Mouse (Mus musculus) hindbrain, embryonic 14.5 days (tissue): ENCODE measurements around the gene Lmntd2. TPM values are rescaled to one million over a fixed set of nuclear protein-coding genes. Genes with fewer than 3 reads are reported as not detected.
"Not testable (repeated sequence)": the region's sequence is repeated elsewhere in the genome, so short reads cannot be mapped to it uniquely, and the experiment has no call there.

Source experiments
- ATAC-seq: fragments of 200-750 bp; cut with Nextera tagmentation; 2 replicates; pipeline ENCODE4 v1.8.0; 2017; ENCODE audit warnings: moderate number of reproducible peaks, mild to moderate bottlenecking, moderate TSS enrichment, moderate library complexity; ENCODE audit not compliant: low FRiP score
- DNase-seq: peaks from one replicate; pipeline ENCODE4 v3.0.0-alpha.2; 2015; ENCODE audit warnings: low spot score
- H3K27ac ChIP-seq: fragments of 300-500 bp; sonication (generic); 2 replicates; pipeline ENCODE4 v1.5.1; 2014; ENCODE audit warnings: mild to moderate bottlenecking, moderate library complexity
- H3K27me3 ChIP-seq: fragments of 300-500 bp; sonication (generic); 2 replicates; pipeline ENCODE4 v1.6.1; 2014; ENCODE audit warnings: mild to moderate bottlenecking, low read length, mixed read lengths; ENCODE audit not compliant: control insufficient read depth, insufficient read depth
- H3K36me3 ChIP-seq: fragments of 300-500 bp; sonication (generic); replicated peaks from 2 replicates; pipeline ENCODE4 v1.6.1; 2014; ENCODE audit not compliant: control insufficient read depth, insufficient read depth
- H3K4me1 ChIP-seq: fragments of 300-500 bp; sonication (generic); replicated peaks from 2 replicates; pipeline ENCODE4 v1.6.1; 2014; ENCODE audit warnings: antibody characterized with exemption, low read length, mixed read lengths; ENCODE audit not compliant: control insufficient read depth, insufficient read depth
- H3K4me2 ChIP-seq: fragments of 300-500 bp; sonication (generic); replicated peaks from 2 replicates; pipeline ENCODE4 v1.6.1; 2014; ENCODE audit warnings: mild to moderate bottlenecking, moderate library complexity
- H3K4me3 ChIP-seq: fragments of 300-500 bp; sonication (generic); replicated peaks from 2 replicates; pipeline ENCODE4 v1.5.1; 2014; ENCODE audit warnings: mild to moderate bottlenecking, low read length
- H3K9ac ChIP-seq: fragments of 300-500 bp; sonication (generic); 2 replicates; pipeline ENCODE4 v1.6.1; 2014
- H3K9me3 ChIP-seq: fragments of 300-500 bp; sonication (generic); 2 replicates; pipeline ENCODE4 v1.6.1; 2016; ENCODE audit warnings: low read length; ENCODE audit not compliant: control insufficient read depth
- WGBS: fragments of 180-500 bp; shearing (Covaris S2); extraction: QIAGEN DNeasy Blood & Tissue Kit; methylation state at CpG from one replicate; pipeline ENCODE4 v1.1.7; 2014; 5-methylcytosine and 5-hydroxymethylcytosine counted together
- polyA plus RNA-seq: library from polyadenylated mRNA; unstranded; fragments of >200 nt; fragmentation: Nextera tagmentation; extraction: Ambion mirVana; gene quantifications from 2 replicates; pipeline ENCODE4 v1.2.1, GENCODE M21; 2014

Gene Lmntd2
- 0.20 and 0.66 TPM in 2 replicates for polyA plus RNA-seq

DNA sequence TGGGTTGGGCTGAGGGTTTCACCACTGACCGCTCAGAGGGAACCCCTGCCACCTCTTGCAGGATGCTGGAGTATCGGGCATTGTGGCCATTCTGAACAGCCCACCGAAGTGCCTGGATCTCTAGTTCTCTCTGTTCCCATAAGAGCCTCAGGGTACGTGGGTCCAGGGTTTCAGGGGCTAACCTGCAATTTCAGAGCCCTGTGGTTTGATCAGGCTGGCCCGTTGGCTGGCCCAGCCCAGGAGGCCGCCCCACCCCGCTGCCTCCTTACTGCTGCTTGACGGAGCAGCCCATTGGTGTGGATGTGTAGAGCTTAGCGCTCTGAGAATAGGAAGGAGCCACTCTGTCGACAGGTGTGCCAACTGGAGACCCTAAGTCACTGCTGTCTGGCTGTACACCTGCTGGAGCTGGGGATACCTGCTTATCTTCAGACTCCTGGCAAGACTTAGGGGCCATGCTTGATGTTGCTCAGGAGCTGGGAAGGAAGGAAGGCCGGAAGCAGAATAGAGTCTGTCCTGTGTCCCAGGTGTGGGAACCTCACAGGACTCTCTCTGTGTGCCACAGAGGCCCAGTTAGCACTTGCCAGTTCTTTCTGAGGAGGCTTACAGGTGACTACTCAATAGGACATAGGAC is at the start of gene Lmntd2:
Gene Lmntd2 (minus strand): TSS at position 476 of the 631 bp plus-strand sequence.
- Histone ChIP-seq H3K4me3 (peak within 1 kb of the TSS; percentile 62), H3K4me1 (peaks cover 14% of the 10 kb centered on the region)

GRCm38 (mm10) chr7:141263640-141264039 is 49.8 kb upstream of the Lmntd2 start:
- Histone ChIP-seq H3K9me3 (no peaks in the 10 kb centered on the region), H3K36me3 (peaks cover 59% of the 10 kb centered on the region), H3K4me1 (0 out of 2 replicates have a peak, but pooled peaks cover 7% of the 10 kb centered on the region), H3K27ac (no peak overlapping the region), H3K4me3 (no peak overlapping the region), H3K27me3 (no peaks in the 10 kb centered on the region), H3K4me2 (no peak overlapping the region), H3K9ac (no peak overlapping the region)
- 92% methylated on average over 13 of the region's 13 CpGs for WGBS
- DNase-seq (no peak), ATAC-seq (0 out of 2 replicates have a peak, but pooled peaks have one; percentile 38)

More for the DNA sequence above, at the start of gene Lmntd2:
- Histone ChIP-seq H3K4me2 (peak within 1 kb of the TSS; percentile 83), H3K27me3 (no peaks in the 10 kb centered on the region), H3K9me3 (no peaks in the 10 kb centered on the region), H3K9ac (peak within 1 kb of the TSS; percentile 50), H3K36me3 (no peaks in the 10 kb centered on the region; the same call in 1 of the 2 replicates), H3K27ac (peak within 1 kb of the TSS; percentile 76)
- 92% methylated on average over 11 of the region's 11 CpGs for WGBS
- DNase-seq (no peak), ATAC-seq (no peak)

GRCm38 (mm10) chr7:141261480-141261879 is 47.6 kb upstream of the Lmntd2 start:
- Histone ChIP-seq H3K9ac (no peak overlapping the region), H3K9me3 (no peaks in the 10 kb centered on the region), H3K4me1 (0 out of 2 replicates have a peak, but pooled peaks cover 7% of the 10 kb centered on the region), H3K27ac (no peak overlapping the region), H3K4me2 (no peak overlapping the region), H3K36me3 (peaks cover 81% of the 10 kb centered on the region), H3K27me3 (no peaks in the 10 kb centered on the region), H3K4me3 (no peak overlapping the region)
- no peak for DNase-seq
- ATAC-seq: no peak
- 87% methylated on average over 3 of the region's 3 CpGs for WGBS

- 94% methylated on average over 10 of the region's 10 CpGs for WGBS
- ATAC-seq (no peak), DNase-seq (no peak)
- Histone ChIP-seq H3K9me3 (no peaks in the 10 kb centered on the region), H3K4me3 (no peak overlapping the region), H3K36me3 (peaks cover 98% of the 10 kb centered on the region), H3K9ac (no peak overlapping the region), H3K4me1 (no peaks in the 10 kb centered on the region), H3K27me3 (no peaks in the 10 kb centered on the region), H3K27ac (no peak overlapping the region), H3K4me2 (no peak overlapping the region)
Measured at GRCm38 (mm10) chr7:141256159-141256558, 42.3 kb upstream of the Lmntd2 start.

- not testable (repeated sequence) for ATAC-seq, H3K4me1 ChIP-seq, DNase-seq, H3K27me3 ChIP-seq, H3K9me3 ChIP-seq, H3K4me2 ChIP-seq, H3K27ac ChIP-seq, H3K9ac ChIP-seq, H3K4me3 ChIP-seq
- WGBS: 94% methylated on average over 4 of the region's 4 CpGs
- peaks cover 95% of the 10 kb centered on the region for H3K36me3 ChIP-seq
Measured at GRCm38 (mm10) chr7:141250486-141250885, 36.6 kb upstream of the Lmntd2 start.

GRCm38 (mm10) chr7:141231551-141231950 is 17.7 kb upstream of the Lmntd2 start:
- no peak for DNase-seq
- ATAC-seq: no peak
- WGBS: 93% methylated on average over 9 of the region's 10 CpGs

DNA sequence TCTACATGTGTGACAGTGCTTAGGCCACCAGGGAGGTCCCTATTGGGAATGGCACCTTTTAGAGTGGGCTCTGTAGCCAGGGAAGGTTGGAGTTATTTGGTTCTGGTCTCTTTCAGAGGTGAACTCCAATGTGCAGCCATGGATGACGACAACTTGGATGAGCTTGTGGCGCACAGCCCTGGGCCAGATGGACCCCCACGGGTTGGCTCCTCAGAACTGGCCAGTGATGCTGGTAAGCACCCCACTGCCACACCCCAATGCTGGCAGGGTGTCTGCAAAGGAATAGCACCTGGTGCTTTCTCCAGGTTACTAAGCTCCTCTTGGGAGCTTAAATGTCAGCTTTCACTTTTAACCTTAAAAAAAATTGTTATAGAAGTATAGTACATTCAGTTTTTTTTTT is 17.2 kb upstream of the Lmntd2 start:
- Histone ChIP-seq H3K9ac (no peak overlapping the region), H3K27ac (no peak overlapping the region), H3K27me3 (no peaks in the 10 kb centered on the region), H3K4me3 (no peak overlapping the region), H3K4me2 (no peak overlapping the region), H3K4me1 (peaks cover 14% of the 10 kb centered on the region), H3K9me3 (no peaks in the 10 kb centered on the region), H3K36me3 (peaks cover 59% of the 10 kb centered on the region)
- DNase-seq (no peak), ATAC-seq (no peak)
- 97% methylated on average over 3 of the region's 3 CpGs for WGBS

More at GRCm38 (mm10) chr7:141231551-141231950, 17.7 kb upstream of the Lmntd2 start:
- no peaks in the 10 kb centered on the region for H3K27me3 ChIP-seq
- H3K4me1 ChIP-seq: peaks cover 14% of the 10 kb centered on the region
- H3K4me3 ChIP-seq: no peak overlapping the region
- no peak overlapping the region for H3K9ac ChIP-seq
- H3K27ac ChIP-seq: no peak overlapping the region
- no peaks in the 10 kb centered on the region for H3K9me3 ChIP-seq
- peaks cover 63% of the 10 kb centered on the region for H3K36me3 ChIP-seq
- H3K4me2 ChIP-seq: no peak overlapping the region

DNA sequence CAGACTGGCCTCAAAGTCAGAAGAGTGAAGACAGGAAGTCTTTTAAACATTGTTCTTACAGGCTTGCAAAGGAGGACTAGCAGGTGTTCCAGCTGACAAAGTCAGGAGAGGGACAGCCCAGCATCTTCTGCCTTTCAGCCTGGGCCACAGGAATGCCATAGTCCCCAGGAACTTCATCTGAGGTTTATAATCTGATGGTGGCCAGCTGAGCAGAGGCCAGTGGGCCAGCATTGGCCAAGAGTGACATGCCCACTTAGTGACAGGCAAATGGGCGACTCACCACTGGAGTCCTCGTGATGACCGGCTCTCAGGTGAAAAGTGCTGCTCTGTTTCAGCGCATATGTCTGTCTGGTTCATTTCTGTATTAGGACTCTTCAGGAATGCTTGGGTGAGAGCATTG is 16.7 kb upstream of the Lmntd2 start:
- no peak overlapping the region for H3K4me3 ChIP-seq
- no peaks in the 10 kb centered on the region for H3K27me3 ChIP-seq
- H3K27ac ChIP-seq: no peak overlapping the region
- H3K4me2 ChIP-seq: peak overlapping the region; percentile 98; the same call in 1 of the 2 replicates
- H3K9ac ChIP-seq: no peak overlapping the region
- over 99% methylated on average over 4 of the region's 4 CpGs for WGBS
- H3K9me3 ChIP-seq: no peaks in the 10 kb centered on the region
- no peak for DNase-seq
- peaks cover 14% of the 10 kb centered on the region for H3K4me1 ChIP-seq
- peaks cover 53% of the 10 kb centered on the region for H3K36me3 ChIP-seq
- ATAC-seq: no peak

DNA sequence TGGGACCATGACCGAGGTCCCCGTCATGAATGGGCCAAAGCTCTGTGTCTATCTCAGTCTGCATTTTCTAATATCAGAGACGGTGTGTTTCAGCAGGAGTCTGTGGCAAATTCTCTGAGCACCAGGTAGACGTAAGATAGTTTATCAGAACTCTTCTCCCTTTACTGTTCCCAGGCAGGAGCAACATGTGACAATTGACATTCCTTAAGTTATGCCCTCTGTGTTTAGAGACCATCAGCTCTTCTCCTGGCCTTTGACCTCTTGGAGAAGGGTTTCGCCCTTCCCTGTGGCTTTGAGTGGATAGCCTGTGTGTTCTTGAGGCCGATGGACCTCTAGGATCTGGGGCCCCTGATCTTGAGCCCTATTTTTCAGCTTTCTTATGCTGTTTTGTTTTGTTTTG is 15.8 kb upstream of the Lmntd2 start:
- H3K9me3 ChIP-seq: no peaks in the 10 kb centered on the region
- WGBS: 61% methylated on average over 6 of the region's 6 CpGs
- ATAC-seq: no peak
- peaks cover 14% of the 10 kb centered on the region for H3K4me1 ChIP-seq
- peaks cover 45% of the 10 kb centered on the region for H3K36me3 ChIP-seq
- no peak for DNase-seq
- H3K27ac ChIP-seq: no peak overlapping the region
- no peaks in the 10 kb centered on the region for H3K27me3 ChIP-seq
- H3K9ac ChIP-seq: peak overlapping the region; percentile 98
- peak overlapping the region; percentile 98 for H3K4me2 ChIP-seq
- H3K4me3 ChIP-seq: peak overlapping the region; percentile 100
